Mouse (Mus musculus) common myeloid progenitor, adult 5-6 weeks (primary cell): ENCODE measurements around the gene Zfand3. TPM values are rescaled to one million over a fixed set of nuclear protein-coding genes. Genes with fewer than 3 reads are reported as not detected.

ENCODE experiments used
- ATAC-seq: replicated peaks from 2 replicates; pipeline ENCODE4 v1.8.0; 2016; ENCODE audit warnings: low read depth, mild to moderate bottlenecking, moderate TSS enrichment, inconsistent platforms; ENCODE audit not compliant: poor library complexity, severe bottlenecking
- total RNA-seq: library from RNA; stranded (forward); fragments of 200-1000, 187-1606 nt; gene quantifications from 2 replicates; pipeline ENCODE4 v1.2.3, GENCODE M21; 2017

Gene Zfand3
- total RNA-seq, 1 experiment from 2014 or later: 10.0 TPM

DNA sequence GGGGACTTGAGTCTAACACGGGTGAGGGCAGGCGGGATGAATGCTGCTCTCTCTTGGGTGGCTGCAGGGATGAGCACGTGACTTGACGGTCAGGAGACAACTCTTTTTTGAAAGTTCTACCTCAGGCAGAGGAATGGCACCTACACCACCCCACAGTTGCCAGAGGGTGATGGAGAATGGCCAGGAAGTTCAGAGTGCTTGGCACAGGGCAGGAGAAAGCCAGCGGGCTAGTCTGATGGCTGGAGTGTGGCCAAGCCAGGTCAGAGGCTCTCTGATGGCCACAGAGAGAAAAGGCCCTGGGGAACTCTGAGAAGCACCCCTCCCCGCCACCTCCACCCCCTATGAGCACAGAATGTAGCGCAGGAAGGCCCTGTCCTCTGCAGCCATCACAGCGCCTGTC is 205.7 kb downstream of the Zfand3 start:
- no peak for ATAC-seq

DNA sequence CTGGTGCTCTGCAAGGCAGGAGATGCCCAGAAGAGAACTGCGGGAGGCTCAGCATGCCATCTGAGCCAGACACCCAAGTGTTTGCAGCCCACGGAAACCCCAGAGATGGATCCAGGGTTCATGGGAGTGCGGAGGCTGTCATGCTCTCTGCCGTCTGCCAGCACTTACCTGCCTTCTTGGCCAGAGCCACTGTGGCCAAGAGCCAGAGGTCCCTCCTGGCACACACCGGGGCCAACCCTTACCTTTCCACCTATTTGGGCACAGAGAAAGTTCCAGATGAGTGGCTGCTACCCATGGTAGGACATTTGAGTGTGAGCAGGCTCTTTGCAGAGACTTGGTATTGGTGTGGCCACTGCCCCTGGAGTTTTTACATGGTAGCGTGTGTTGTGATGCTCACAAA is 206.4 kb downstream of the Zfand3 start:
- ATAC-seq: no peak

DNA sequence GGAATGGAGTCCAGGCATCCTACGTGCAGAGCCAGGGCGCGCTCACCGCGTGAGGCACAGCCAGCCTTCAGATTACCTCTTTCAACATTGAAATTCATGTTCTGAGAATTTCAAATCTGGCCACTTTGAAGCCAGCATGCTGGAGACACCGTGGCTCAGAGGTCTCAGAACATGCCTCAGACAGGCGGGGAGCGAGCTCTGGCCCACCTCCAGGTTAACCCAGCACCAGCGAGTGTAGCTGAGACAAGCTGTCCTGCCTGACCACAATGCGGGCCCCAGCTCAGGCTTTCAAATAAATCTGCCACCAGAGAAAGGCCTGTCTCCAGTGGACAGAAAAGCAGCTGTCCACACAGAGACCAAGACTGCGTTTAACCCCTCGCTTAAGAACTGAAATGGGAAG is 208.1 kb downstream of the Zfand3 start:
- no peak for ATAC-seq

DNA sequence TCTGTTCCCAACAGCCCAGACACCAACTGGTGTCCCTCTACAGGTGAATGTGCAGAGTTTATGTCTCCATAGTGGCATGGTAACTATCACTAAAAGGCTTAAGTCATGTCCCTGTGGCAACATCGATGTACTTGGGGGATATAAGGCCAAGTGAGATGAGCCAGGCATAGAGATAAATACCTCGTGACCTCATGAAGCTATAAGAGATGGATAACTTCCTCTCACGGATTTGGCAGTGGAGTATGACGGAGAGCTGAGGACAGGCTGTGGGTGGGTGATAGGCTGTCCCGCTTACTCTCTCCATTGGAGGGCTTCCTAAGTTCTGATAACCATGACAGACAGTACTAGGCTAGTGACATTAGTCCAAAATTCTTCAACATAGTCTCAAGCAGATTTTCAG is 208.8 kb downstream of the Zfand3 start:
- ATAC-seq: no peak

DNA sequence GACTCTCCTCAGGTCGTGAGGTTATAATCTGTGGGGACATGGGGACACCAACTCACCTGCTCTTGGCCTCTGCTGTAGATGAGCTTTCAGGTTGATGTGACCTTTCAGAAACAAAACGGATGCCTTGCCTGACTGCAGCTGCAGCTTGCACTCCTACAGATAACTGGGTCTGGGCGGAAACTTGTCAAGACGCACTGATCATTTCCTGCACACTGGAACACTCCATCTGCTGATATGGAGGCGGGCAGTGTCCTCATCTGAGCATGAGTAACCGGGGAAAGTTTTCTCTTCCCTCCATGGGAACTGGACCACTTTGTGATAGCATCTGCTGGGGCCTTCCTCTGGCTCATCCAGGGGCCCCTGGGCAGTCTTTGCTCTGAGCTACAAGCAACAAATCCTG is 209.9 kb downstream of the Zfand3 start:
- 0 out of 2 replicates have a peak, but pooled peaks have one; percentile 9 for ATAC-seq

DNA sequence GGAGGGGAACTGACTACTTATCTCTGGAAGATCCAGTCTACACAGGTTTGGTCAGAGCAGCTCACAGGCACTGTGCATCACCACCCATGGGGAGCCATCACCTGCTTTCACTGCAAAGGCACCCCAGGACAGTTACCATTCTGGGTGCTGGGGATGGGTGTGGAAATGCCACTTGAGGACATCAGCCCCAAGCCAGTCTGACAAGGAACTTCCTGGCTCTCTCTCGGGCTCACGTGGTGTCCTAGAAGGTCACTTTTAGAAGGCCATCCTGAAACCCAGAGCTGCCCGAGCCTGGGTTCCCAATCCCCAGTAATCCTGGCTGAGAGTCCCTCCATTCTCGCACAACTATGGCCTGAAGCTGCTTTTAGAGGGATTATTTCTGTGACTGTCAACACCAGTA is 211.2 kb downstream of the Zfand3 start:
- ATAC-seq: no peak

DNA sequence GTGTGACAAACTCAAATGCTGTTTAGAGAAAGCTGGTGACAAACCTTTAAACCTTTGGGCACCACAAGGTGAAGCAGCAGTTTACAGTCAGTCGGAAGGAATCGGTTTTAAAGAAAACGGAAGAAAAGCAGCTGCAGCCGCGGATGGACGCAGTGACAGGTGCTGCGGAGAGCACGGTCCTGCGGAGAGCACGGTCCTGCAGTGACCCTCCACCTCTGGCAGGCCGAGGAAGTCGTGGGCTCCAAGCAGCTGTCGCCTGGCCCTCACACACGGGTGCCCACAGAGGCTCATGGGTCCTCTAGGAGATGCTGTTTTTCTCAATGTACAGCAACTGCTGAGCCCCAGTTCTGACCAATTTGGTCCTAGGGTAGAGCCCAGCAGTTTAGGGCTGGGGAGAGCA is 217.1 kb downstream of the Zfand3 start:
- no peak for ATAC-seq

DNA sequence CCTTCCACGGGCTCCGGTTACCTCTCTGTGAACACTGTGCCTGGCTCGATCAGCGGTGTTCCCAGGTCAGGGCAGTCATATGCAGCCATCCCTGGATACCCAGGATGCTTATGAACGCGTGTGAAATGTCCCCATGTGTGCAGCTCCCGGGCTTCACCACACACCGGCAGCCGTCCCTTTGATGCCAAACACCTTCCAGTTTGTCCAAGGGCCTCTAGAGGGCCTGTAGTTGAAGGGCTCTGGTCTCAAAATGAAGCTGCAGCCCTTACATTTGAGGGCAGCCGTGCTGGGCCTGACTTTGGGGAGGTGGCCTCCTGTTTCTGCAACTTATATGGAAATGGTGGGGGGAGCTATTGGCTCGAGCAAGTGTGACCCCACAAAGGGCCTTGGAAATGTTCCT is 217.8 kb downstream of the Zfand3 start:
- ATAC-seq: no peak

DNA sequence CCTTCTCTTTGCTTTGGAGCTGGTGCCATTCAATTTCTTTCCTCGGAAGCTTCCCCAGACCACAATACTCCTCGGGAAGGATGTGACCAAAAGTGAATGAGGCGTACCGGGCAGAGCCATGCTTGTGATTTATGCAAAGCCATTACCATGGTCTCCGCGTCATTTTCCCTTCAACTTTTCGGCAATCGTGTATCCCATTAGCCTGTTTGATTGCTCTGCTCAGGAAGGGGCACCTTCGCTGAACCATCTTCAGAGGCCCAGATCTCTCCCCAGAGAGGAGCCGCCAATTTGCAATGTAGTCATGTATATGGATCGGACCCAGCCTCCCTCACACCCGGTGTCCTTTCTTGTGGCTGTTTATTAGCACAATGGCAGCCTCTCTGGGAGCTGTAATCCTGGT is 218.3 kb downstream of the Zfand3 start:
- ATAC-seq: no peak

DNA sequence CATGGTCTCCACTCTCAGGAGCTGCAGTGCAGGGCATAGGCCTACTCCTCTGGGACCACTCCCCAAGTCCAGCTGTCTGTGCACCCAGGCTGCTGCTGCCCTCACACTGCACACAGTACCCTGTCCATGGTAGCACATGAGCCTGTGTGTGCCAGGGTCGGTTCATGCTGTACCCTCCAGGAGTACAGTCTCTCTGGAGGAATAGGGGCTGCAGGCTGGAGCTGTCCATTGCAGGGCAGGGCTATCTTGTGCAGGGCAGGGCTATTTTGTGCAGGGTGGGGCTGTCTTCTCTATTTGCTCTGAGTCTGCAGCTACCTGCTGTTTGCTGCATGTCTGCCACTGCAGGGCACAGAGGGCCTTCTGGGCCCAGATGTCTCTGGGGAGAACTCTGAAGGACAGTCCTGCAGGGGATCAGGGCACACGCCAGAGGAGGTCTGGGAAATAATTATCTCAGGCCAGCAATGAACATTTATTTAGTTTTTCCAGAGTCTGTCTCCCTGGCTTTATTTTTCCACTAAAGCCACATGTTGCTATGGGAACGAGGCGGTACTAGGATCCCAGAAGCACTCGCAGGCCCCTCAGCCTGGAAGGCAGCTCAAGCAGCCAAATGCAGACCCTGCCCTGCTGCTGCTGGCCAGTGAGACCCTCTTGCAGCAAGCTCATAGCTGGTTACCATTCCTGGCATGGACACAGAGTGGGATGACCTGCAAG is 220.7 kb downstream of the Zfand3 start:
- ATAC-seq: no peak

DNA sequence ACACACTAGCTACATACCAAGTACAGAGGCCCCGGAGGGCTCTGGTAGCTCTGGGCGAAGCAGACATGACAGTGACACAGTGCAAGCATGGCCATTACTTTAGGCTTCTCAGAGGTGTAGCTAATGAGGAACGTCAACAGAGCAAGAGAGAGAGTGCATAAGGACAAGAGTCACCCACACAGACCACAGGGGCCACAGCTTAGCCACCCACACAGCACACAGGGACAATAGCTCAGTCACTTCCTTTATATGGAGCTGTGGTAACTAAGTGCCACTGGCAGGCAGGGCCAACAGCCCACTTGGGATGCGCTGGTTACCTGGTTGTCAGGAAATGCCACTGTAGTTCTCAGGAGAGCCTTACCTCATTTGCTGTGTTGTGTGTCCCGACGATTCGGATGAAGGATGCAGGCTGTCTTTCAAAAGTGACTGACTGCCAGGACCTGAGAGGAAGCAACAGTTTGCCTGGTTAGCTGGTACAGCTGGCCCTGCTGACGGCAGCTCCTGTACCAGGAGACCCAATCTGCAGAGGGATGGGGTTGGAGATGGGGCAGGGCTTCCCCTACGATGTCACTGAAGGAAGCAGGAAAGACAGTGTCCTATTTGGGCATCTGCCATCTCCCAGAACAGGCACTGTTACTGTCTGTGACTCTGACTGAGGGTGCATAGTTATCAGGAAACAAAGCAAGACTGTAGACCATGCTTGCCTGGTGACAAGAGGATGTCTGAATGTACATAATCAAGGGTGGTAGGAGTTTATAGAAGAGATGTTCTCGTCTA is 224.1 kb downstream of the Zfand3 start:
- ATAC-seq: peak; percentile 68

DNA sequence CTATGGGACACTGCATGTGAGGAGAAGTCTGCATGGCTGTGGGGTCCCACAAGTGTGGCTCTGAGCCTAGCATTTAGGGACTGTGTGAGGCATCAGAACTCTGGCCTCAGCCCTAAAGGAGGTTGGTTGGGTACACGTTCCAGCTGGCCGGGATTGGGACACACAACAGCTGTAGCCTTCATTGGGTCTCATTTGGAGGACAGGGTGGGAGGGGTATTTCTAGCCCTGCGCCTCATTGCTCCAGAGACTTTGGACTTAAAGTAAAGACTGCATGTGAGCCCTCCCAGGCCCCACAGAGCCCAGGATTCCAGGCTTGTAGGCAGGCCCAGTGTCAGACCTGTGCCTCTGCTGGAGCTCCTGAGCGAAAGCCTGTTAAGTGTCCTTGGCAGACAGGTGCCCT is 225.9 kb downstream of the Zfand3 start:
- no peak for ATAC-seq

DNA sequence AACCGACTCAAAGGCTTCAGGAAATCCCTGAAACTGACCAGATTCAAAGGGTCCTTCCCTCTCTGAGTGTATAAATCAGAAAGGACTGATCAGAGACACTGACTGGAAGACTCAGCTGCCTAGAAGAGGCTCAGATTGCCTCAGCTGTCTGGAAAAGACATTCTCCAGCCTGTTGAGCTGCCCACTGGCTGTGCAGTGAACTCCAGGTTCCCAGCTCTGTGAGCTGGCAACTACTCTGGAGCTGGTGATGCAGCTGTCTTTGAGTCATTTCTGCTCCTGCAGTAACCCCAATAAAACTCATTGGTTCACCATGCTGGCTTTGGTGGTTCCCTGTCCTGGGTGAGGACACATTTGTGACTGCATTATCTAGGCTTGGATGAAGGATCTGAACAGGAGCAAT is 226.9 kb downstream of the Zfand3 start:
- ATAC-seq: no peak

DNA sequence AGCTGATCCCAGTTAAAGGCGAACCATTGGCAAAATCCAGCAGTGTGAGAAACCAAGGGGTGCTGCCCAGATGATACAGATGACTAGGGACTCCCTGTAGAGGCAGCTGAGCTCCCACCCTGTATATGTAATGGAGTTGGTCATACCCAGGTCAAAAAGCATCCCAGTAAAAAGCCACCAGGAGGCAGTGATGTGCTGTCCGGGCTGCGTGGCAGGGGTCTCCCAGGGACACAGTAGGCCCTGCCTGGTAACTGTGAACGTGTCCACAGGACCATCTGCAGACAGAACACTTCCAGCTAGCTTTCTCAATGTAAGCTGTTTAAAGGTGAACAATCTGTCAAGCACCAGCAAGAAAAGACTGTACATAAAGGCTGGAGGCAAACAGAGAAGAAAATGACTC is 228.2 kb downstream of the Zfand3 start:
- ATAC-seq: no peak

DNA sequence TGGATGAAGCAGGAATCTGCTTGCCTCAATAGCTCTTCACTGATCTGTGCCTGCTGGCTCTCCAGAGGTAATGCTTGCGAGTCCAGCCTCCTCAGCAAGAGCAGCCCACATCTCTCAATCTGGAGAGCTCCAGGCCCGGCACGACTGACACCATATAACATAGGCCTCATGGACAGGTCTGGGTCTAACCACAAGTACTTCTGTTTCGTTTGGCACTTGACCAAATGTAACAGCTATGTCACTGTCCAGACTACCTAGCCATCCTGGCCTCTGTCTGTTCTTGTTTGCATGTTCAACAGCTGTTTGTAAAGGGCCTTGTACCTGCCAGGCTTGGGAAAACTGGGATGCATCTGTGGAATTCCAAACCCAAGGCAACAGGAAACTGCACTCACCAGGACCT is 230.8 kb downstream of the Zfand3 start:
- no peak for ATAC-seq

DNA sequence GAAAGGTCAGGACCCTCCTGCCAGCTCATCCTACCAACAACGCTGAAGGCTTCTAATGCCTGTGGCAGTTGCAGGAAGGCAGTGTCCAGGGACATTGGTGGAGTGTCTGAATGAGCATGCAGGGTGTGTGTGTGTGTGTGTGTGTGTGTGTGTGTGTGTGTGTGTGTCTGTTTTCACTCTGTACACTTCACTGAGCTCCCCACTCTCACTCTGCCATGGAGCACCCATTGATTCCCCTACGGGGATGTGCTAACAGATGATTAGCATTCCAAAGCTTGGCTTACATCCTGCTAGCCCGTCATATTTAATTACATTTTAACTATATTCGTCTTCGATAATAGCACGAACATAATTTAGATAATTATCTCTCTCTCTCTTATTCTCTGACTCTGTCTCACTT is 232.1 kb downstream of the Zfand3 start:
- ATAC-seq: no peak

DNA sequence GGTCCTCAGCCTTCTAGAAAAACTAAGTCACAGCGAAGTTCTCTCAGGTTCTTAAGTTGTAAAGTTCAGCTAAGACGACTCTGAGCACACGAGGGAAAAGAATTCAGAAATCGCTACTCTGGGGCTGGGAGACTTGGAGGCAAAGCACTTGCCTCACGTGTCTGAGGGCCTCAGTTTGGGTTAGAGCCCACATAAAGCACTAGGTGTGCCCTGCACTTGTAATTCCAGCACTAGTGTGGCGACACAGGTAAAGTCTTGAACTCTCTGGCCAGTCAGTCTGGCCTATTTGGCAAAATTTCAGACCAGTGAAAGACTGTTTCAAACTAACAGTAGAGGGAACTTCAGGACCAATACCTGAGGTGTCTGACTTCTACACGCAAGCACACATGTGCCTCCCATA is 233.1 kb downstream of the Zfand3 start:
- no peak for ATAC-seq

DNA sequence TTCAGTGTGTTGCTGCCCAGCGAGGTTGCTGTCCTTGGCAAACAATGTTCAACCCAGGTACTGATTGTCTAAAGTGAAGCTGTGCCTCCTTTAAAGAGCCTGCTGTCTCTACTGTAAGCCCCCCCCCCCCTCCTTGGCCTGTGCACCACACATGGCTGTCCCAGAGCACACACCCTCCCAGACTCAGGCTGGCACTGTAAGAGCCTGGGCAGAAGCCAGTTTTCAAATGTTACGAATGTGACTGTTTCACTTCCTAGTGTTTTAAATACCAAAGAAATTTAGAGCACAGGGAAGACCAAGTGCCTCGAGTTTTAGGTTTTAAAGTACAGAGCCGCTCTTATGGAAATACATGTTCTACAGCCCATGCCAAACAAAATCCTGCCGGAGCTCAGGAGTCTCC is 234.9 kb downstream of the Zfand3 start:
- ATAC-seq: no peak

DNA sequence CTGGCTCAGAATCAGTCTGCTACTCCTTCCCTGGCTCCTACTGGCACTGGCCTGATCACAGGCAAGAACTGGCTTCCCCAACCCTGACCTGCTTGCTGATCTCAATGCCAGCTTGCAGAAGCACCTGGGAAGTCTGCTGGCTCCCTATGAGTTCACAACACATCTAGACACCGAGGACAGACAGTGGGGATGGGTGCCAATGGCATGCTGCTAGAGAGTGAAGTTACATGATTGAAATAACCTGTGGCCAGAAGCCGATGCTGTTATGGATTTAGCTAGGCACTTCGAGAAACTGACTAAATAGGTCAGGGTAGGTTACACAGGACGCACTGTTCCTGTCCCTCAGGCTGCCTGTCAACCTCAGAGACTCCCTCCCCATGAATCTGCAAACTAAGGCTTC is 236.1 kb downstream of the Zfand3 start:
- no peak for ATAC-seq

DNA sequence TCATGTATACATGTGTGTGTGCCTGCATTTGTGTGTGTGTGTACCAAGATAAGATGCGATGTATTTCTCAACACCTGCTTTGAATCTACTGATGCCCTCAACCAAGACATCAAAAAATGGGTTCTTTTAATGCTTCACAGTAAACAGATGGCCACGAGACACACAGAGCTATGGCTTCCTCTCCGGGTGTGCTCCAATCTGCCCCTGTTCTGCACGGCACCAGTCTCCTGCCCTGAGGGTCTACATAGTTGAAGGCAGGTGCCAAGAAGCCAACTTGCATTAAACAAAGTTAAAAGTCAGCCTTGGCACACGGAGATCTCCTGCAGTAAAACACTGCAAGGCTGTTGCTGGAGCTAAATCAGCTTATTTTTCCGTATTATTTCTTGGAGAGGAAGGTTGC is 236.5 kb downstream of the Zfand3 start:
- no peak for ATAC-seq

DNA sequence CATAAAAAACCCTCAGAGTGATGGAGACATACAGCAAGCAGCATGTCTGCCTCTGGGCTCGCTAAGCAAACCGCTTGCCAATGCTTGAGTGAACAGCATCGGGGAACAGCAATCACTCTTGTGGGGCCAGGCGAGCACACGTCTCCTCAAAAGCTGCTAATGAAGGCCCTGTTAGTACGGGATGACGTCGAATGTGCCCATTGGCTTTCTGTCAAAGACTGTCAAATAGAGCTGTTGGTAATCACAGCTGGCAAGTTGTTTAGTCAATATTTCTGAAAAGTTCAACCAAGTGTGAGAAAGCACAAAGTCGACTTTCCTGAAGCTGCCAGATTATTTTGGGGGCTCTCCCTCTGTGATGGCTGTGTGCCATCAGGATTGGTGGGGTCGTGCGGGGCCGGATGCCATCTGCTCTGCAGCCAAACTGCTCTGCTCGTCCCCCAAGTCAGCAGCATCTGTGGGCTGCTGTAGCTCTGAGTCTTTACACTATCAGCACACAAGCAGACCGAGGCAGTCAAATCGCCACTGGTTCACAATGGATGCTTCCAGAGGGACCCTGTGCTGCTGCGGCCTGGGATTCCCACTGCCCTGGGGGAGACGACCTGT is 237.3 kb downstream of the Zfand3 start:
- ATAC-seq: no peak
